Mouse (Mus musculus) small intestine, adult 2 months (tissue): ENCODE measurements around the gene 1110032F04Rik. TPM values are rescaled to one million over a fixed set of nuclear protein-coding genes. Genes with fewer than 3 reads are reported as not detected.
"Not testable (repeated sequence)": the region's sequence is repeated elsewhere in the genome, so short reads cannot be mapped to it uniquely, and the experiment has no call there.

Experiments
- H3K27ac ChIP-seq: fragments of 200-500 bp; 2 replicates; pipeline ENCODE4 v1.5.1; 2012; ENCODE audit warnings: low read depth, low read length, control low read depth, inconsistent platforms; ENCODE audit not compliant: insufficient read depth
- H3K27me3 ChIP-seq: fragments of 200-500 bp; 2 replicates; pipeline ENCODE4 v1.6.1; 2012; ENCODE audit warnings: mild to moderate bottlenecking, moderate library complexity, low read length, inconsistent platforms; ENCODE audit not compliant: control insufficient read depth, insufficient read depth
- H3K36me3 ChIP-seq: fragments of 200-500 bp; 2 replicates; pipeline ENCODE4 v1.6.1; 2012; ENCODE audit warnings: mild to moderate bottlenecking, low read length, control low read depth, inconsistent platforms; ENCODE audit not compliant: control insufficient read depth, insufficient read depth
- H3K4me1 ChIP-seq: fragments of 200-500 bp; 2 replicates; pipeline ENCODE4 v1.6.1; 2012; ENCODE audit warnings: low read length, inconsistent platforms, mixed read lengths; ENCODE audit not compliant: control insufficient read depth, insufficient read depth, insufficient read length
- H3K4me3 ChIP-seq: fragments of 200-500 bp; 2 replicates; pipeline ENCODE4 v1.5.1; 2012; ENCODE audit warnings: low read depth, mild to moderate bottlenecking, control low read depth, inconsistent platforms, low read length, moderate library complexity
- CTCF ChIP-seq: fragments of 200-500 bp; IDR thresholded peaks from 2 replicates; pipeline ENCODE4 v1.5.1; 2012; ENCODE audit warnings: low read depth, mild to moderate bottlenecking, control low read depth, inconsistent platforms, low read length, moderate library complexity, mixed read lengths; ENCODE audit not compliant: insufficient replicate concordance, insufficient read length; ENCODE audit errors: extremely low read depth
- POLR2A ChIP-seq: fragments of 200-500 bp; IDR thresholded peaks from 2 replicates; pipeline ENCODE4 v1.6.1; 2012; ENCODE audit warnings: low read depth, mild to moderate bottlenecking, control low read depth, inconsistent platforms, low read length, moderate library complexity
- WGBS: fragments of 180-500 bp; shearing (Covaris S2); methylation state at CpG from one replicate; pipeline ENCODE4 v1.1.7; 2018; 5-methylcytosine and 5-hydroxymethylcytosine counted together
- polyA plus RNA-seq: library from polyadenylated mRNA; depleted of rRNA; stranded (reverse); fragments of >200 nt; gene quantifications from 2 replicates; pipeline ENCODE4 v1.2.3, GENCODE M21; 2012; rRNA removed

Gene 1110032F04Rik
- polyA plus RNA-seq, 1 experiment, result 1.7 TPM

DNA sequence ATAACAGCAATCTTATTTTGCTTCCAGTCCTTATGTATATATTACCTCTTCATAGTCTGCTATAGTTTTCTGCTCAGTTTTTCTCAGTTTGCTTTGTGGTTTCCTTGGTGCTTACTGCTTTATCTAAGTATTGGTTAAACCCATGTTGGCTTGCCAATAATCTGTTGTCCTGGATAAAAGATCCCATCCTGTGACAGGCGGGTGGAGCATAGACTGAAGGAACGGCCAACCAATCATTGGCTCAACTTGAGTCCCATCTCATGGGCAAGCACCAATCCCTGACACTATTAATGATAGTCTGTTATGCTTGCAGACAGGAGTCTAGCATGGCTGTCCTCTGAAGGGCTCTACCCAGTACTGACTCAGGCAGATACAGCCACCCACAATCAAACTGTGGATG is 4.7 kb downstream of the 1110032F04Rik start:
- peaks cover 18% of the 10 kb centered on the region for H3K27me3 ChIP-seq
- H3K27ac ChIP-seq, result no peak overlapping the region
- H3K4me3 ChIP-seq, result no peak overlapping the region
- 88% methylated on average over 2 of the region's 2 CpGs for WGBS
- peaks cover 8% of the 10 kb centered on the region; the same call in 1 of the 2 replicates for H3K4me1 ChIP-seq
- H3K36me3 ChIP-seq, result no peaks in the 10 kb centered on the region
- TF ChIP-seq POLR2A (no peak), CTCF (no peak)

DNA sequence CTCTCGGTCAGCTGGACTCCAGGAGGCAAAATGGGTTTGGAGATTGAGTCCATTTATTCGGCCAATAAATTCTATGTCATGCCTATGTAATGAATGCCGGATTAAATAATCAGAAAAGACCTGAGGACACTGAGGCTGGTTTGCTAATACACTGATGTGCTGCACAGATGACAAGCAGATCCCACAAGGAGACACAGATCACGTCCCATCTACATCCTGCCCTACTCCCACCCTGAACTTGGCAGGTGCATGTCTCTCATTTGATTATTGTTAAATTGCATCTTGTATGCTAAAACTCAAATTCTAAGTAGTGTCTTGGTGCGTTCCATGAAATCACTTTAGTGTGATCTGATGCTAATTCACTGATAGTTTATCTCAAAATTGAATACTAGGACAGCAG is 17.5 kb downstream of the 1110032F04Rik start:
- no peak for TF ChIP-seq CTCF
- no peak for TF ChIP-seq POLR2A
- Histone ChIP-seq H3K27me3 (no peaks in the 10 kb centered on the region), H3K27ac (no peak overlapping the region), H3K4me3 (no peak overlapping the region), H3K4me1 (no peaks in the 10 kb centered on the region), H3K36me3 (no peaks in the 10 kb centered on the region)
- 87% methylated on average over 5 of the region's 5 CpGs for WGBS

DNA sequence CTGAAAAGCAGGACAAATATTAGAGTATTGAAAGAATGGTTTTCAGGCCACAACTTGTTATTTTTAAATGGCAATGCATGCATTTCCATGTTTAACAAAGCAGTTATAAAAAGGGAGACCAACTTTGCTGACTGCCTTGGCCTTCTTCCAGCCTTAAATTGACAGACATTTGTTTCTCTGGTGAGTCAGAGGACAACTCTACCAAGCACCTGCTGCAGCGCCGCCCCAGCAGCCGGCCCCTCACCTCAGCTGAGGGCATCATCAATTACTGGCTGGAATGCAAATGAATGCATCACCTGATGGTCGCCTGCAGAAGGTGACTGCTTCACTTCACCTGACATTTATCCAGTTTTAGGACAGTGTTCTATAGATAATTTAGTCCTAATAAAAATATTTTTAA is 26.0 kb downstream of the 1110032F04Rik start:
- no peak overlapping the region for H3K27ac ChIP-seq
- whole genome bisulfite sequencing, result 17% methylated on average over 4 of the region's 4 CpGs
- TF ChIP-seq POLR2A (no peak), CTCF (no peak)
- no peak overlapping the region for H3K4me3 ChIP-seq
- no peaks in the 10 kb centered on the region for H3K27me3 ChIP-seq
- H3K4me1 ChIP-seq, result no peaks in the 10 kb centered on the region
- no peaks in the 10 kb centered on the region for H3K36me3 ChIP-seq

DNA sequence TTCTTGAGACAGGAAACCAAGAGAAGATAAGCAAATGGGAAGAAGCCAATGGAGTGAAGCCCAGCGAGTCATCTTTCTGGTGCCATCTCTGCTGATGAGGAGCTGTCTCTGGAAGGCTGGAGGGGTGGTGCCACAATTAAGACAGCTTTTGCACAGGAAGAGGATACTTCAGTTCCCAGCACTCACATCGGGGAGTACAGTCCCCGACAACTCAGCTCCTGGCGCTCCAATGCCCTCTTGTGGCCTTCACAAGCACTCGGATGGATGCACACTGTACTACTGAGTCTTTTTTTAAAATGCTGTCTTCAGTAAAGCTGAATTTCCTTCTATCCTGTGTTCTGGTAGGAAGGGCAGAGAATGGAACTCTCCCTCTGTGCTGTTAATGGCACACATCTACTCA is 27.8 kb downstream of the 1110032F04Rik start:
- H3K4me1 ChIP-seq, result no peaks in the 10 kb centered on the region
- WGBS, result 88% methylated on average over 5 of the region's 5 CpGs
- no peak overlapping the region for H3K4me3 ChIP-seq
- H3K27me3 ChIP-seq, result no peaks in the 10 kb centered on the region
- TF ChIP-seq CTCF, result no peak
- no peak for TF ChIP-seq POLR2A
- no peak overlapping the region for H3K27ac ChIP-seq
- no peaks in the 10 kb centered on the region for H3K36me3 ChIP-seq

DNA sequence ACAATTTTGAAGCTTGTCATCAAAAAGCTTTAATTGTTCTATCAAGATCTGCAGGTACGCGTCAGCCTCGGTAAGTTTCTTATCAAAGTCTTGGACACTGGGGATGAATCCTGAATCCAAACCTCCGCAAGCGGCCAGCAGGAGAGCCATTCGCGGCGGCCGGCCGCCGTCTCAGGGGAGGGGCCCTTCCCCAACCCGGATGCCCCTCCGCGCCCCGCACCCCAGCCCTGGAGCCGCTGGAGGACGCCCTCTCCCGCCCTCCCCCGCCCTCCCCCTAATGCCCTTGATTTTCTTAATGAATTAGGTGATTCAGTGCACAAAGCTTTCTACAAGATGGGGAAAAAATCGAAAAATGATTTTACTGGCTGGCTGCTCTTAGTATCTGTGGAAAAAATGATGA is 33.2 kb downstream of the 1110032F04Rik start:
- WGBS, result 96% methylated on average over 20 of the region's 20 CpGs
- not testable (repeated sequence) for H3K36me3 ChIP-seq, H3K4me3 ChIP-seq, H3K27me3 ChIP-seq, H3K27ac ChIP-seq, H3K4me1 ChIP-seq

DNA sequence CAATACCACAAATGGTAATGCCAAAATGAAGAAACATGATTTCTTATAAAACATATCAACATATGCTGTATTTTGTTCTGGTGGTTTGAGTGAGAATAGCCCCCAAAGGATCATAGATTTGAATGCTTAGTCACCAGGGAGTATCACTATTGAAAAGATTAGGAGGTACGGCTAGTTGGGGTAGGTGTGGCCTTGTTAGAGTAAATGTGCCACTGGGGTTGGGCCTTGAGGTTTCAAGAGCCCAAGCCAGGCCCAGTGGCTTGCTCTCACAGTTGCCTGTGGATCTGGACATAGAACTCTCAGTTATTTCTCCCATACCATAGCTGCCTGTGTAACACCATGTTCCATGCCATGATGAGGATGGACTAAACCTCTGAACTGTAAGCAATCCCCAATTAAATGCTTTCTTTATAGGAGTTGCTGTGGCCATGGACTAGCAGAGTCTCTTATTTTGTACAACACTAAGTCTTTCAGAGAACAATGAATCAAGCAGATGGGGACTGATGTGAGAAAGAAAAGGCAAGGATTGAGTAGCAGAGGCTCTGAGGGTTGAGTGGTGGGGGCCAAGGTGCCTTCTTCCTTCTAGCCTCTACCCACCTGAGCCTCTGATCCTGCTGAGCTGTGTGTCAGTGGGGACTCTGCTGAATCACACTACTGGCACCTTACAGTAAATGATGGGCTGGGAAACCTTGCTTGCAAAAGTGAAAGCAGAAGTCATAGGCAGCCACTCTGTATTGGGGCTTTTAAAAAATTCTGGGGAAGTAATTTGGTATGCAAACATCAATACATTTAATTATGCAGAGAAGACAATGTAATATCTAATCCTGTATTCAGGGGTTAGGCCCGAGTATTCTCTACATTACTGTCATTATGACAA is 35.8 kb downstream of the 1110032F04Rik start:
- Histone ChIP-seq H3K4me3 (no peak overlapping the region), H3K36me3 (no peaks in the 10 kb centered on the region), H3K27ac (no peak overlapping the region), H3K27me3 (no peaks in the 10 kb centered on the region), H3K4me1 (no peaks in the 10 kb centered on the region)
- 50% methylated on average over 2 of the region's 2 CpGs for WGBS
- no peak for TF ChIP-seq POLR2A
- no peak for TF ChIP-seq CTCF

DNA sequence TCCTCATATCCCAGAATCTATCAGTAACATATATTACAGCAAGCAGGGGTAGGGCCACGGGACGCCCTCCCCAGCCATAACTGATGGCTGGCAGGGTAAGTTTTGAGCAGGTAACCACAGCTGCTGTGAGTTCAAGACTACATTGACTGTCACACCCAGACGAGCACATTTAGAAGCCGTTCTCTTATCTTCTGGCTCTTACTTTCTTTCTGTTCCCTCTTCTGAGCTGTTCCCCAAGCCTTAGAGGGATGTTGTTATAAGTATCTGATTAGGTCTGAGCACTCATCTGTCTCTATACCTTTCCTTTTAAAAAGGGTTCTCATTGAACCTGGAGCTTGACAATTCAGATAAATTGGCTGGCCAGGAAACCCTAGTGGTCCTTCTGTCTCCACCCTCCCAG is 38.1 kb downstream of the 1110032F04Rik start:
- Histone ChIP-seq H3K27ac (no peak overlapping the region), H3K36me3 (no peaks in the 10 kb centered on the region), H3K4me3 (no peak overlapping the region), H3K4me1 (no peaks in the 10 kb centered on the region), H3K27me3 (no peaks in the 10 kb centered on the region)
- WGBS, result 79% methylated on average over 4 of the region's 4 CpGs
- no peak for TF ChIP-seq POLR2A
- TF ChIP-seq CTCF, result no peak

Other genes with a start within 250 kb of the 1110032F04Rik start
- 0.24 and 0.60 TPM in 2 replicates for gene Il12a, start 178.9 kb upstream of the 1110032F04Rik start, polyA plus RNA-seq
- 0.20 and 0.22 TPM in 2 replicates for gene Ift80, start 135.0 kb downstream of the 1110032F04Rik start, polyA plus RNA-seq
- gene Smc4, start 135.2 kb downstream of the 1110032F04Rik start, polyA plus RNA-seq, result 1.7 and 6.4 TPM in 2 replicates
- 1.0 and 1.7 TPM in 2 replicates for gene Trim59, start 175.2 kb downstream of the 1110032F04Rik start, polyA plus RNA-seq